Mouse (Mus musculus): ENCODE data around the gene Tmem170. TPM values are rescaled to one million over a fixed set of nuclear protein-coding genes. Genes with fewer than 3 reads are reported as not detected.

Tmem170 gene
- polyA plus RNA-seq, 1 experiment from 2014 or later = 11.1 TPM

GRCm38 (mm10) chr8:111835540-111835939, 41.0 kb downstream of the Tmem170 start:
- no peaks in the 10 kb centered on the region for H3K4me1 ChIP-seq (replicated peaks; ENCODE audit: control insufficient read depth, insufficient read depth, low read length)
- DNase-seq (ENCODE audit: low spot score) (no peak), ATAC-seq (replicated peaks; ENCODE audit: low FRiP score) (no peak)
- no peak overlapping the region for H3K27ac ChIP-seq (ENCODE audit: low read depth, low read length)
- H3K4me2 ChIP-seq (ENCODE audit: low read depth, low read length, severe bottlenecking) = no peak overlapping the region
- H3K9ac ChIP-seq (ENCODE audit: low read length) = no peak overlapping the region
- no peaks in the 10 kb centered on the region for H3K27me3 ChIP-seq (ENCODE audit: control insufficient read depth, insufficient read depth, low read length)
- WGBS = 63% methylated on average over 1 of the region's 1 CpGs
- H3K36me3 ChIP-seq (ENCODE audit: control insufficient read depth, insufficient read depth, low read length) = no peaks in the 10 kb centered on the region; the same call in 1 of the 2 replicates
- H3K9me3 ChIP-seq (ENCODE audit: control insufficient read depth, low read length) = no peaks in the 10 kb centered on the region
- no peak overlapping the region for H3K4me3 ChIP-seq (ENCODE audit: low read depth, low read length)

DNA sequence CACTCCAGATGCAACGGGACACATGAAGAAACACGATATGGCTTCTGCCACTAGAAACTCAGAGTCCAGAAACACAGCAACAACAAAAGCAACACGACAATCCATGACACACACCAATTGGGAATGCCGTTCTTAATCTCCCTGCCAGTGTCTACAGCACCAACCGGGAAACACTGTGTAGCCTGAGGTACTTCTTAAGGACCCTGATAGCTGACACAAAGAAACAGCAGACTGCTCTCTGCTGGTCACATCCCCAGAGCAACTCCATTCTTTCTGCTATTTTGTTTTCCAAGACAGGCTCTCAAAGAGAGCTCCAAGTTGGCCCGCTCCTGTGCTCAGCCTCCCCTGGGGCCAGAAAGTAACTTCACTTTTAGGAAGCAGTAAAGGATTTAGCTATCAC, 42.5 kb downstream of the Tmem170 start:
- Histone ChIP-seq H3K4me3 (ENCODE audit: low read depth, low read length) (no peak overlapping the region), H3K4me2 (ENCODE audit: low read depth, low read length, severe bottlenecking) (no peak overlapping the region), H3K36me3 (ENCODE audit: control insufficient read depth, insufficient read depth, low read length) (no peaks in the 10 kb centered on the region), H3K4me1 (replicated peaks; ENCODE audit: control insufficient read depth, insufficient read depth, low read length) (no peaks in the 10 kb centered on the region), H3K27ac (ENCODE audit: low read depth, low read length) (no peak overlapping the region), H3K9ac (ENCODE audit: low read length) (no peak overlapping the region), H3K9me3 (ENCODE audit: control insufficient read depth, low read length) (no peaks in the 10 kb centered on the region), H3K27me3 (ENCODE audit: control insufficient read depth, insufficient read depth, low read length) (no peaks in the 10 kb centered on the region)
- 76% methylated on average over 6 of the region's 6 CpGs for WGBS
- ATAC-seq (replicated peaks; ENCODE audit: low FRiP score) (no peak), DNase-seq (ENCODE audit: low spot score) (no peak)

- no peaks in the 10 kb centered on the region for H3K36me3 ChIP-seq (ENCODE audit: control insufficient read depth, insufficient read depth, low read length)
- H3K4me3 ChIP-seq (ENCODE audit: low read depth, low read length) = no peak overlapping the region
- H3K9ac ChIP-seq (ENCODE audit: low read length) = no peak overlapping the region
- WGBS = 85% methylated on average over 5 of the region's 5 CpGs
- no peak overlapping the region for H3K27ac ChIP-seq (ENCODE audit: low read depth, low read length)
- H3K9me3 ChIP-seq (ENCODE audit: control insufficient read depth, low read length) = no peaks in the 10 kb centered on the region
- no peak for DNase-seq (ENCODE audit: low spot score)
- no peak for ATAC-seq (replicated peaks; ENCODE audit: low FRiP score)
- H3K27me3 ChIP-seq (ENCODE audit: control insufficient read depth, insufficient read depth, low read length) = no peaks in the 10 kb centered on the region
- H3K4me1 ChIP-seq (replicated peaks; ENCODE audit: control insufficient read depth, insufficient read depth, low read length) = no peaks in the 10 kb centered on the region
- H3K4me2 ChIP-seq (ENCODE audit: low read depth, low read length, severe bottlenecking) = no peak overlapping the region
Measured at GRCm38 (mm10) chr8:111832983-111833382, 43.6 kb downstream of the Tmem170 start.

DNA sequence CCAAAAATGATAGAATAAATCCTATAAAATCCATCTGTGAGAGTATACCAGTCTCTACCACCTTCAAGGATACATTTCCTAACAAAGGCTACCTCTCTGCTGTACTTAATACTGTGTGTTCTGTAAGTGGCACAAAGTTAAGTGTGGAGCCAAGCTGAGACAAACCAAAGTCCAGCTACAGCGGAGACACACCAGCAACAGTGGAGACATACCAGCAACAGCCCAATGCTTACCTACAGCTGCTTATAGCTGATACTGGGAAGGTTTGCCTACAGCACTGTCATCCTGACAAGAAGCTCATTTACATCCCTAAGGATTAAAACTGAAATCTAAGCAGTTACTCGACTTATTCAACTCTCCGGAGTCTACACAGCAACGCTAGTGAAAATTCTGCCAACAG, 44.6 kb downstream of the Tmem170 start:
- 86% methylated on average over 4 of the region's 4 CpGs for WGBS
- Histone ChIP-seq H3K36me3 (ENCODE audit: control insufficient read depth, insufficient read depth, low read length) (no peaks in the 10 kb centered on the region), H3K27ac (ENCODE audit: low read depth, low read length) (no peak overlapping the region), H3K9ac (ENCODE audit: low read length) (no peak overlapping the region), H3K4me2 (ENCODE audit: low read depth, low read length, severe bottlenecking) (no peak overlapping the region), H3K27me3 (ENCODE audit: control insufficient read depth, insufficient read depth, low read length) (no peaks in the 10 kb centered on the region), H3K4me3 (ENCODE audit: low read depth, low read length) (no peak overlapping the region), H3K9me3 (ENCODE audit: control insufficient read depth, low read length) (no peaks in the 10 kb centered on the region), H3K4me1 (replicated peaks; ENCODE audit: control insufficient read depth, insufficient read depth, low read length) (no peaks in the 10 kb centered on the region)
- DNase-seq (ENCODE audit: low spot score) (no peak), ATAC-seq (replicated peaks; ENCODE audit: low FRiP score) (no peak)

DNA sequence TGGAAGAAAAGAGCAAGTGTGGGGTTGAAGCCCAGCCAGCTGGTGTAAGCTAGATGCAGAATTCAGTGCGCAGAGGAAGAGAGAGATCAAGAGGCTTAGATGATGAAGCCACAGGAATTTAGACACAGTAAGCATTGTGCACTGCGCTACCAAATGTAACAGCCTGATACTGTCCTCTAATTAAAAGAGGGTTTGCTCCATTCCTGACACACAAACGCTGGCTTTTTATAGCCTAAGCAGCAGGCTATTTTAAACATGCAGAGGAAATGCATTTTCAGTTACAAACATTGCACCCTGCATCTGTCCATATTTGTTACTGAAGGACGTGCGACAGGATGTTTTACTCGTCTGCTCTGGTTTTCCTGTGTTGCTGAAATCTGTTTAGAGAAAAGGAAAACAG, 48.0 kb downstream of the Tmem170 start:
- Histone ChIP-seq H3K27me3 (ENCODE audit: control insufficient read depth, insufficient read depth, low read length) (no peaks in the 10 kb centered on the region), H3K4me3 (ENCODE audit: low read depth, low read length) (no peak overlapping the region), H3K9me3 (ENCODE audit: control insufficient read depth, low read length) (no peaks in the 10 kb centered on the region), H3K4me2 (ENCODE audit: low read depth, low read length, severe bottlenecking) (no peak overlapping the region), H3K4me1 (replicated peaks; ENCODE audit: control insufficient read depth, insufficient read depth, low read length) (no peaks in the 10 kb centered on the region), H3K9ac (ENCODE audit: low read length) (no peak overlapping the region), H3K36me3 (ENCODE audit: control insufficient read depth, insufficient read depth, low read length) (peaks cover 4% of the 10 kb centered on the region; the same call in 1 of the 2 replicates), H3K27ac (ENCODE audit: low read depth, low read length) (no peak overlapping the region)
- WGBS = 87% methylated on average over 6 of the region's 6 CpGs
- DNase-seq (ENCODE audit: low spot score) = no peak
- no peak for ATAC-seq (replicated peaks; ENCODE audit: low FRiP score)

DNA sequence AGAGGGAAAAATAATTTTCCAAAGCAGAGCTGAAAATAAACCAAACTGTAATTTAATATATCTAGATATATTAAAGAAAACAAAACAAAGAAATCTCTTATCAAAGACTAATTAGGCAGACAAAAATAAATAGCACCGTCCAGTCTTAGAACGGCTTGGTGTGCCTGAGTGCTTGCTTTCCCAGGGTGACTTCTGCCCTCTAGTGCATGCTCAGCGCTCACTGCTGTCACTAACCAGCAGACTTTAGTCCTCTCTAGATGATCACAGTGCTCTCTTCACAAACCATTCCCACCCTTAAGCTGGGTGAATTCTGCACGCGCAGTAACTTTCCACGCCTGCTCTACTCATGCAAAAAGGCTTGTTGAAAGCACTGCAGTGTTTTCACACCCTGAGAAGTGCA, 51.3 kb downstream of the Tmem170 start:
- no peak overlapping the region for H3K4me2 ChIP-seq (ENCODE audit: low read depth, low read length, severe bottlenecking)
- 77% methylated on average over 6 of the region's 6 CpGs for WGBS
- no peaks in the 10 kb centered on the region for H3K27me3 ChIP-seq (ENCODE audit: control insufficient read depth, insufficient read depth, low read length)
- peaks cover 4% of the 10 kb centered on the region; the same call in 1 of the 2 replicates for H3K36me3 ChIP-seq (ENCODE audit: control insufficient read depth, insufficient read depth, low read length)
- no peak overlapping the region for H3K9ac ChIP-seq (ENCODE audit: low read length)
- no peaks in the 10 kb centered on the region for H3K9me3 ChIP-seq (ENCODE audit: control insufficient read depth, low read length)
- H3K4me3 ChIP-seq (ENCODE audit: low read depth, low read length) = no peak overlapping the region
- ATAC-seq (replicated peaks; ENCODE audit: low FRiP score) (no peak), DNase-seq (ENCODE audit: low spot score) (no peak)
- H3K4me1 ChIP-seq (replicated peaks; ENCODE audit: control insufficient read depth, insufficient read depth, low read length) = no peaks in the 10 kb centered on the region
- H3K27ac ChIP-seq (ENCODE audit: low read depth, low read length) = no peak overlapping the region

GRCm38 (mm10) chr8:111824334-111824733, 52.2 kb downstream of the Tmem170 start:
- DNase-seq (ENCODE audit: low spot score) = no peak
- no peaks in the 10 kb centered on the region for H3K27me3 ChIP-seq (ENCODE audit: control insufficient read depth, insufficient read depth, low read length)
- 95% methylated on average over 5 of the region's 5 CpGs for WGBS
- ATAC-seq (replicated peaks; ENCODE audit: low FRiP score) = no peak
- H3K36me3 ChIP-seq (ENCODE audit: control insufficient read depth, insufficient read depth, low read length) = peaks cover 4% of the 10 kb centered on the region; the same call in 1 of the 2 replicates
- no peaks in the 10 kb centered on the region for H3K9me3 ChIP-seq (ENCODE audit: control insufficient read depth, low read length)
- no peak overlapping the region for H3K9ac ChIP-seq (ENCODE audit: low read length)
- H3K27ac ChIP-seq (ENCODE audit: low read depth, low read length) = no peak overlapping the region
- H3K4me2 ChIP-seq (ENCODE audit: low read depth, low read length, severe bottlenecking) = no peak overlapping the region
- H3K4me3 ChIP-seq (ENCODE audit: low read depth, low read length) = no peak overlapping the region
- no peaks in the 10 kb centered on the region for H3K4me1 ChIP-seq (replicated peaks; ENCODE audit: control insufficient read depth, insufficient read depth, low read length)

- WGBS = 89% methylated on average over 10 of the region's 10 CpGs
- no peak for ATAC-seq (replicated peaks; ENCODE audit: low FRiP score)
- Histone ChIP-seq H3K9ac (ENCODE audit: low read length) (no peak overlapping the region), H3K36me3 (ENCODE audit: control insufficient read depth, insufficient read depth, low read length) (peaks cover 4% of the 10 kb centered on the region; the same call in 1 of the 2 replicates), H3K4me2 (ENCODE audit: low read depth, low read length, severe bottlenecking) (no peak overlapping the region), H3K9me3 (ENCODE audit: control insufficient read depth, low read length) (no peaks in the 10 kb centered on the region), H3K27ac (ENCODE audit: low read depth, low read length) (no peak overlapping the region), H3K4me3 (ENCODE audit: low read depth, low read length) (no peak overlapping the region), H3K27me3 (ENCODE audit: control insufficient read depth, insufficient read depth, low read length) (no peaks in the 10 kb centered on the region), H3K4me1 (replicated peaks; ENCODE audit: control insufficient read depth, insufficient read depth, low read length) (no peaks in the 10 kb centered on the region)
- DNase-seq (ENCODE audit: low spot score) = no peak
Measured at GRCm38 (mm10) chr8:111821199-111821598, 55.4 kb downstream of the Tmem170 start.

GRCm38 (mm10) chr8:111820691-111821090, 55.9 kb downstream of the Tmem170 start:
- DNase-seq (ENCODE audit: low spot score) (no peak), ATAC-seq (replicated peaks; ENCODE audit: low FRiP score) (no peak)
- Histone ChIP-seq H3K4me1 (replicated peaks; ENCODE audit: control insufficient read depth, insufficient read depth, low read length) (no peaks in the 10 kb centered on the region), H3K27me3 (ENCODE audit: control insufficient read depth, insufficient read depth, low read length) (no peaks in the 10 kb centered on the region), H3K9me3 (ENCODE audit: control insufficient read depth, low read length) (no peaks in the 10 kb centered on the region), H3K4me2 (ENCODE audit: low read depth, low read length, severe bottlenecking) (no peak overlapping the region), H3K27ac (ENCODE audit: low read depth, low read length) (no peak overlapping the region), H3K36me3 (ENCODE audit: control insufficient read depth, insufficient read depth, low read length) (peaks cover 4% of the 10 kb centered on the region; the same call in 1 of the 2 replicates), H3K4me3 (ENCODE audit: low read depth, low read length) (no peak overlapping the region), H3K9ac (ENCODE audit: low read length) (no peak overlapping the region)
- WGBS = 87% methylated on average over 4 of the region's 4 CpGs

Measured in forebrain, embryonic 11.5 days (tissue).